Mouse (Mus musculus): Measurements from ENCODE around the gene Tmem131. TPM values are rescaled to one million over a fixed set of nuclear protein-coding genes. Genes with fewer than 3 reads are reported as not detected.

Gene Tmem131
- total and polyA plus RNA-seq, 2 experiments from 2014 or later, result 8.9 to 21.5 TPM

- Histone ChIP-seq H3K4me2 (ENCODE audit: low read depth, low read length) (no peak overlapping the region), H3K9ac (replicated peaks; ENCODE audit: low read length) (no peak overlapping the region), H3K36me3 (ENCODE audit: insufficient read depth, low read length) (no peaks in the 10 kb centered on the region), H3K27me3 (ENCODE audit: insufficient read depth, low read length) (no peaks in the 10 kb centered on the region), H3K4me1 (ENCODE audit: insufficient read depth, low read length) (peaks cover 25% of the 10 kb centered on the region; the same call in 1 of the 2 replicates), H3K4me3 (ENCODE audit: low read length) (no peak overlapping the region), H3K9me3 (ENCODE audit: low read length) (no peaks in the 10 kb centered on the region), H3K27ac (peak overlapping the region; percentile 41; the same call in 1 of the 2 replicates)
- WGBS, result 53% methylated on average over 3 of the region's 3 CpGs
- ATAC-seq (no peak), DNase-seq (ENCODE audit: low spot score) (peak; percentile 34)
- TF ChIP-seq CTCF (IDR thresholded peaks at IDR 0.05; ENCODE audit: low read depth), result no peak
These were observed 23.2 kb downstream of the Tmem131 start for GRCm38 (mm10) chr1:36920154-36920716.

GRCm38 (mm10) chr1:36919728-36920127 lies 23.7 kb downstream of the Tmem131 start:
- Histone ChIP-seq H3K4me2 (ENCODE audit: low read depth, low read length) (no peak overlapping the region), H3K36me3 (ENCODE audit: insufficient read depth, low read length) (no peaks in the 10 kb centered on the region), H3K9ac (replicated peaks; ENCODE audit: low read length) (no peak overlapping the region), H3K27ac (peak overlapping the region; percentile 41; the same call in 1 of the 2 replicates), H3K4me1 (ENCODE audit: insufficient read depth, low read length) (peaks cover 25% of the 10 kb centered on the region; the same call in 1 of the 2 replicates), H3K9me3 (ENCODE audit: low read length) (no peaks in the 10 kb centered on the region), H3K4me3 (ENCODE audit: low read length) (no peak overlapping the region), H3K27me3 (ENCODE audit: insufficient read depth, low read length) (no peaks in the 10 kb centered on the region)
- 79% methylated on average over 1 of the region's 1 CpGs for whole genome bisulfite sequencing
- ATAC-seq, result no peak
- no peak for DNase-seq (ENCODE audit: low spot score)
- TF ChIP-seq CTCF (IDR thresholded peaks at IDR 0.05; ENCODE audit: low read depth), result no peak

- Histone ChIP-seq H3K4me1 (ENCODE audit: insufficient read depth, low read length) (peaks cover 22% of the 10 kb centered on the region; the same call in 1 of the 2 replicates), H3K27ac (no peak overlapping the region), H3K4me3 (ENCODE audit: low read length) (no peak overlapping the region), H3K9ac (replicated peaks; ENCODE audit: low read length) (no peak overlapping the region), H3K36me3 (ENCODE audit: insufficient read depth, low read length) (no peaks in the 10 kb centered on the region), H3K9me3 (ENCODE audit: low read length) (no peaks in the 10 kb centered on the region), H3K4me2 (ENCODE audit: low read depth, low read length) (no peak overlapping the region), H3K27me3 (ENCODE audit: insufficient read depth, low read length) (no peaks in the 10 kb centered on the region)
- 100% methylated on average over 1 of the region's 1 CpGs for WGBS
- ATAC-seq (no peak), DNase-seq (ENCODE audit: low spot score) (no peak)
- TF ChIP-seq CTCF (IDR thresholded peaks at IDR 0.05; ENCODE audit: low read depth), result no peak
These were observed 26.0 kb downstream of the Tmem131 start for GRCm38 (mm10) chr1:36917423-36917822.

GRCm38 (mm10) chr1:36915200-36915580 lies 28.3 kb downstream of the Tmem131 start:
- Histone ChIP-seq H3K27me3 (ENCODE audit: insufficient read depth, low read length) (no peaks in the 10 kb centered on the region), H3K36me3 (ENCODE audit: insufficient read depth, low read length) (no peaks in the 10 kb centered on the region), H3K9me3 (ENCODE audit: low read length) (no peaks in the 10 kb centered on the region), H3K9ac (replicated peaks; ENCODE audit: low read length) (no peak overlapping the region), H3K4me3 (ENCODE audit: low read length) (no peak overlapping the region), H3K27ac (no peak overlapping the region), H3K4me1 (ENCODE audit: insufficient read depth, low read length) (peaks cover 6% of the 10 kb centered on the region; the same call in 1 of the 2 replicates), H3K4me2 (ENCODE audit: low read depth, low read length) (no peak overlapping the region)
- DNase-seq (ENCODE audit: low spot score) (no peak), ATAC-seq (no peak)
- WGBS, result 90% methylated on average over 5 of the region's 5 CpGs
- TF ChIP-seq CTCF (IDR thresholded peaks at IDR 0.05; ENCODE audit: low read depth), result no peak

- no peaks in the 10 kb centered on the region for H3K36me3 ChIP-seq (ENCODE audit: insufficient read depth, low read length)
These were observed 28.8 kb downstream of the Tmem131 start for GRCm38 (mm10) chr1:36914455-36915199.

GRCm38 (mm10) chr1:36913806-36914205 lies 29.7 kb downstream of the Tmem131 start:
- DNase-seq (ENCODE audit: low spot score), result no peak
- no peak for TF ChIP-seq CTCF (IDR thresholded peaks at IDR 0.05; ENCODE audit: low read depth)
- WGBS, result 93% methylated on average over 7 of the region's 7 CpGs

More at GRCm38 (mm10) chr1:36914455-36915199, 28.8 kb downstream of the Tmem131 start:
- no peak for DNase-seq (ENCODE audit: low spot score)
- Histone ChIP-seq H3K4me3 (ENCODE audit: low read length) (no peak overlapping the region), H3K4me2 (ENCODE audit: low read depth, low read length) (no peak overlapping the region), H3K27me3 (ENCODE audit: insufficient read depth, low read length) (no peaks in the 10 kb centered on the region), H3K9ac (replicated peaks; ENCODE audit: low read length) (no peak overlapping the region), H3K4me1 (ENCODE audit: insufficient read depth, low read length) (peaks cover 1% of the 10 kb centered on the region; the same call in 1 of the 2 replicates), H3K27ac (no peak overlapping the region), H3K9me3 (ENCODE audit: low read length) (no peaks in the 10 kb centered on the region)
- no peak for ATAC-seq
- WGBS, result 39% methylated on average over 7 of the region's 7 CpGs
- TF ChIP-seq CTCF (IDR thresholded peaks at IDR 0.05; ENCODE audit: low read depth), result no peak

GRCm38 (mm10) chr1:36912239-36912638 lies 31.2 kb downstream of the Tmem131 start:
- 0 out of 2 replicates have a peak, but pooled peaks have one; percentile 2 for TF ChIP-seq CTCF (IDR thresholded peaks at IDR 0.05; ENCODE audit: low read depth)
- Histone ChIP-seq H3K27me3 (ENCODE audit: insufficient read depth, low read length) (no peaks in the 10 kb centered on the region), H3K4me2 (ENCODE audit: low read depth, low read length) (no peak overlapping the region), H3K36me3 (ENCODE audit: insufficient read depth, low read length) (no peaks in the 10 kb centered on the region), H3K4me3 (ENCODE audit: low read length) (no peak overlapping the region), H3K9ac (replicated peaks; ENCODE audit: low read length) (no peak overlapping the region), H3K4me1 (ENCODE audit: insufficient read depth, low read length) (no peaks in the 10 kb centered on the region), H3K27ac (no peak overlapping the region), H3K9me3 (ENCODE audit: low read length) (no peaks in the 10 kb centered on the region)
- WGBS, result 95% methylated on average over 1 of the region's 1 CpGs
- ATAC-seq (no peak), DNase-seq (ENCODE audit: low spot score) (no peak)

More at GRCm38 (mm10) chr1:36913806-36914205, 29.7 kb downstream of the Tmem131 start:
- no peaks in the 10 kb centered on the region for H3K27me3 ChIP-seq (ENCODE audit: insufficient read depth, low read length)
- no peak overlapping the region for H3K27ac ChIP-seq
- no peaks in the 10 kb centered on the region for H3K4me1 ChIP-seq (ENCODE audit: insufficient read depth, low read length)
- H3K4me2 ChIP-seq (ENCODE audit: low read depth, low read length), result no peak overlapping the region
- no peak overlapping the region for H3K4me3 ChIP-seq (ENCODE audit: low read length)
- H3K36me3 ChIP-seq (ENCODE audit: insufficient read depth, low read length), result no peaks in the 10 kb centered on the region
- H3K9ac ChIP-seq (replicated peaks; ENCODE audit: low read length), result no peak overlapping the region
- no peaks in the 10 kb centered on the region for H3K9me3 ChIP-seq (ENCODE audit: low read length)
- ATAC-seq, result no peak
